Mouse (Mus musculus) heart, adult 11 months (tissue): Measurements from ENCODE around the gene Cdh22.

Source experiments
- DNase-seq: peaks from one replicate; pipeline ENCODE4 v3.0.0; 2022

Gene Cdh22

GRCm38 (mm10) chr2:165234613-165235291, at the start of gene Cdh22:
Gene Cdh22 (minus strand): TSS chr2:165234853.
- DNase-seq = peak; percentile 91

GRCm38 (mm10) chr2:165284377-165284776, 49.7 kb upstream of the Cdh22 start:
- no peak for DNase-seq

GRCm38 (mm10) chr2:165283644-165284043, 49.0 kb upstream of the Cdh22 start:
- no peak for DNase-seq

DNA sequence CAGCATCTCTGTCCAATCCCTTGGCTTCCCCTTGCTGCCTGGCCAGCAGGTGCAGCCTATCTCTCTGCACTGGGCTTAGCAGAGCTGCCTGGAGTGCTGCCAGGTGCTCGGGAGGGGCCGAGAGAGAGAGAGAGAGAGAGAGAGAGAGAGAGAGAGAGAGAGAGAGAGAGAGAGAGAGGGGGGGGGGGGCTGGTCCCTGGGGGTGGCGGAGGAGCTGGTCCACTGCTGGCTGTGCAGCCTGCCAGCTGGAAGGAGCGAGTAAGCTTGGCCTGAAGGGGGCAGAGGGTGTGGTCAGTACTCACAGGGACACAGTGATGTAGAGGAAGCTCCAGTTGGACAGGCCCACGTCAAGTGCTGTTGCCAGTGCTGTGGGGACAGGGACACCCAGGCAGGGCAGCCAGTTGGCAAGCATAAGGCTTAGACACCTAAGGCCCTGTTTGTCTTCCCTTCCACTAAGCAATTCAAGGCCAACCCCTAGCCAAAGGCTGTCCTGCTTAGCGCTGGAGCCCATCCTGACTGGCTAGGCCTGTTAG, 47.2 kb upstream of the Cdh22 start:
- peak; percentile 96 for DNase-seq

DNA sequence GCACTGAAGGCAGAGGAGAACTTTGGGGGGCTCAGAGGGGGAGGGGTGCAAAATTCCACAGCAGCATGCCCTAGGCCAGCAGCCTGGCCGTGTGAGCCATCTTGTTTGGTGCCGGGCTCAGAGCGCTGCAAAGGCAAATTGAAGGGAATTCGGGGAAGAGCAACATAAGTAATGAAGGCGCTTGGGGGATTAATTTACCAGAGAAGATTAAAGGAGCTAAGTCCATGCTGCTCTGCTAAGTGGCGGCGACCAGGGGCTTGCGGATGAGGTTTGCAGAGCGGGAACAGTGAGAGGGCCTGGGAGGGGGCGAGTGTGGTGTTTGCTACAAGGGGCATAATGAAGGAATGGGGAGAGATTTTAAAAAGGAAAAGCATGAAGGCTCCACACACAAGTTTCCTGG, 44.7 kb upstream of the Cdh22 start:
- no peak for DNase-seq

- no peak for DNase-seq
These were observed 42.6 kb upstream of the Cdh22 start for GRCm38 (mm10) chr2:165277188-165277740.

- DNase-seq = peak; percentile 93
These were observed 41.2 kb upstream of the Cdh22 start for GRCm38 (mm10) chr2:165275824-165276223.

- DNase-seq = no peak
These were observed 40.5 kb upstream of the Cdh22 start for GRCm38 (mm10) chr2:165275124-165275640.

GRCm38 (mm10) chr2:165273589-165273988, 38.9 kb upstream of the Cdh22 start:
- DNase-seq = no peak

GRCm38 (mm10) chr2:165271326-165271725, 36.7 kb upstream of the Cdh22 start:
- no peak for DNase-seq

DNA sequence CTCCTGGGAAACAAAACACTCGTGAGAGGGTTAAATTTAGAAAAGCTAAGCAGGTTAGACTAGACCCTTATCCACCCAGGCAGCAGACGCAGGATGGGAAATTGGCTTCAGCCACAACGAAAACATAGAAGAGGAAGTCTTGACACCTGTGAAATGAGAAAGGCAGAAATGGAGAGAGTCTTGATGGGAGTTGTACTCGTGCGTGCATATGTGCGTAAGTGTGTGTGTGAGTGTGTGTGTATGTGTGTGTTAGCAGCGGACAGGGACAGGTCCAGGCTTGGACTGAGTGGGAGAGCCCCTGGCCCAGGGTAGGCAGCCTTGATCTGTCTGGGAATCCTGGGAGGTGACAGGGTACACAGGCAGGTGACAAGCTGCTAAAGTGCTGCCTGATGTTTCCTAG, 36.2 kb upstream of the Cdh22 start:
- no peak for DNase-seq

DNA sequence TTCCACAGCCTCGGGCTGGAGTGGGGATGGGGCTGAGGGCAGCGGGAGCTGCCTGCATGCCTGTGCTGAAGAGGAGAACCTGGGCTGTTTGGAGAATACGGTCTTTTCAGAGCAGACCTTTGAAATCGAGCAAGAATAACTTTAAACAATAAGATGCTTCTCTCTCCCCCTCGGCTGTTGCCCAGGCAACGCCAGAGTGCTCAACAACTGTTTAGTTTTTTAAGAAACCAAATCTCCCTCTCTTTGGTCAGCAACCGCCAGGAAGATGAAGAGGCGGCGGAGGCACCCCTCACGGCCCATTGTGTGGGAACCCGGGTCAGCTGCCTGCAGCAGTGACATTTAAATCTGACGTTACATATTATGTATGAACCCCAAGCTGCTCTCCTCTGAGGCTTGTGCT, 32.1 kb upstream of the Cdh22 start:
- no peak for DNase-seq

- DNase-seq = peak; percentile 83
These were observed 29.2 kb upstream of the Cdh22 start for GRCm38 (mm10) chr2:165263861-165264260.

DNA sequence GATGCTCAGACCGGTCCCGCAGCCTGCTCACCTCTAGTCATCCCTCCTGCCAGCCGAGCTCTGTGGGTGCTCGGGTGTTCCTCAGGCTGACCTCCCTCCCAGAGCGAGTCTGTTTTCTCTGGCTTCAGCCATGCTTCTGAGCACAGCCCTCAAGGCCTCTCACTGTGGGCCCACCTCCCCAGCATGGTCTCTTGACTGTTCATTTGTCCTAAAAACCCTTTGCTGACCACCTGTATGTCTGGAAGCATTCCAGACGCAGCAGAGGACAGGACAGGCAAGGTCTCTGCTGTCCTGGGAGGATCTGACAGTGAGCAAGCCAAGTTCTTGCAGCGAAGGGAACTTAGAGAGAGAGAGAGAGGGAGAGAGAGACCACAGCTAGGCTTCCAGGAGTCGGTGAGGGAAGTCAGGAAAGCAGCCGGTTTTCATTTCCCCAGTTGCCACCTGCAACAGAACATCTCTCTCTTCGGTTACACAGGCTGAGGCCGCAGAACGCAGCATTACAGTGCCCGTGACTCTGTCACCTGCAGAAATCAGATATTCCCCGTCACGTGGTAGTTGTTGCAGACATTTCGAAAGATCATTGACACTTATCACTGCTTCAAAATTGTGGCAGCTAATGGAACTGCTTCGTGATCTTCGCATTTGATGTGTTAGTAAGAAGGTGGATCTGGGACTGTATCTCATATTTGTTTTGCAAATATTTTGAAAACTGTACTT, 27.8 kb upstream of the Cdh22 start:
- no peak for DNase-seq

DNA sequence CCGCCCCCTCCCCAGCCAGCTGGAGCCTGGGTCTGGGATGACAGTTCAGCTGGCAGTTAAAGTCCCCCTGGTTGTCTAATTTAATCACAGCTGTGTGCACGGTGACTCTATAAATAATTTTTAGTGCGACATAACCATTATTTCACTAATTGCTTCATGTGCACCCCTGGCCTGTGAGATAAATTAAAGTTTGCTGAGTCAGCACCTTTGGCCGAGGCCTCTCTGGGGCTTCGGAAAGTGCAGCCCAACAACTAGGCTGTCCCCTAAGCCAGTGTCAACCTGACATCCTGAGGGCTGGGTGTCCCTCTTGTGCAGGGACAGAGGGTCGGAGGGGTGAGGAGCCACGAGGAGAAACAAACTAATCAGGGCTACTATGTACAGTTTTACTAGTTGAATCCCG, 25.2 kb upstream of the Cdh22 start:
- no peak for DNase-seq

- no peak for DNase-seq
These were observed 23.7 kb upstream of the Cdh22 start for GRCm38 (mm10) chr2:165258321-165258720.

DNA sequence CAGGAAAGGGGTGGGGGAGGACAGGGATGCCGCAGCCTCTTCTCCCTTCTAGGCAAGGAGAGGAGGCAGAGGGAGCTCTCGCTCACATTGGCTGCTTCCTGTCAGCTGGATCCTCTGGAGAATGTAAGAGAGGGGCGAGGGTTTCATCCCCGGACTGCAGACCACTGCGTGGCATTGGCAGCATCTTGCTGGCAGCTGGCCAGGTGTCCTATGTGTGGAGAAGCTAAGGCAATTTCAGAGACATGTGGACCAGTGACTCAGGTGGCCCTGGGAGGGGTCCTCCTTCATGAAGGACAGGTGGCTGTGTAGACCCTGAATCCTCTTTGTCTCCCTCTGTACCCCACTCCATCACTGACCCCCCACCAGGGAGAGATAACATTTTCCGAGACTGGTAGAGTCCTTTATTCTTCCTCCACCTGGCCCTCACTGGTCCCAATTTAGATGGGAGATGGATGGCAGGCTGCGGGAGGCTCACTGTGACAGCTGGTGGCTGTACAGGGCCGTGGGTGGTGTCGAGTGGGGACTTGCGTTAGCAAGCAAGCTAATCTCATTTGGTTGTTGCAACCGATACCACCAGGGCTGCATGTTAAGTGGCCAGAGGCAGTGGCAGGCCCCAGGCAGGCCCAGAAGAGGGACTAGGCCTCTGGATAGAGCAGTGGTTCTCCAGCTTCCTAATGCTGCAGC, 22.6 kb upstream of the Cdh22 start:
- no peak for DNase-seq

DNA sequence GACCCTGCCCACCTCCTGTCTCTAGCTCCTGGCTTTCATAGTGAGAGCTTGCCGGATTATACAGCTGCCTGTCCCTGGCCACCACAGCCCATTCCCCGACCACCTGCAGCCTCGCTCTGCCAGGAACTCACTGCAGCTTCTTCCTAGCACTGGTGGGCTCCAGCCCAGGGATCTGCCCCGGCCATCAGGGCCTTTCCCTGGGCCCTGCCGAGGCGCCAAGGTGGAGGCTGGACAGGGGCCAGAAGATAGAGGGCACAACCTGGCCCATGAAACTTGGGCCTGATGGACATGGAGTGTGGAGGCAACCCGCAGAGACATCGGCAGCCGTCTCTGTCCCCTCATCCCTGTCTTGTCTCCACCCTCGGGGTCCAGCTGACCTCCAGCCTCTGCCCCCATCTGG, 21.6 kb upstream of the Cdh22 start:
- DNase-seq = no peak

DNA sequence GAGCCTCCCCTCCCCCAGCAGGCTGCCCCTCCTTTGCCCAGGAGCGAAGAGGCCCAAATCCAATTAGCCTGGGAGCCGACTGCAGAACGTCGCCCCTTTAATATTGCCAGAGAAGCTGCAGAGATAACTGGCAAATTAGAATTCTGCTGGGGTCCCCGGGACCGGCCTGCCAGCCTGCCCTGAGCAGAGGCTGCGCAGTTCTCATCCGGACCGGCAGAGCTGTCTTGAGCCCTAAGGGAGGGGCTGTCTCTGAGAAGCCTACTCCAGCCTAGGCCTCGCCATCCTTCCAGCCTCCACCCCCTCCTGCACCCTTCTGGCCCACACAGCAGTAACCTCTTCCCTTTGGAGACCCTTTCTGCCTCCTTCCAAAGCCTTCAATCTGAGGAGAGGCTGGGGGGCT, 19.2 kb upstream of the Cdh22 start:
- no peak for DNase-seq

- no peak for DNase-seq
These were observed 18.6 kb upstream of the Cdh22 start for GRCm38 (mm10) chr2:165253269-165253668.

GRCm38 (mm10) chr2:165252801-165253200, 18.1 kb upstream of the Cdh22 start:
- DNase-seq = no peak

DNA sequence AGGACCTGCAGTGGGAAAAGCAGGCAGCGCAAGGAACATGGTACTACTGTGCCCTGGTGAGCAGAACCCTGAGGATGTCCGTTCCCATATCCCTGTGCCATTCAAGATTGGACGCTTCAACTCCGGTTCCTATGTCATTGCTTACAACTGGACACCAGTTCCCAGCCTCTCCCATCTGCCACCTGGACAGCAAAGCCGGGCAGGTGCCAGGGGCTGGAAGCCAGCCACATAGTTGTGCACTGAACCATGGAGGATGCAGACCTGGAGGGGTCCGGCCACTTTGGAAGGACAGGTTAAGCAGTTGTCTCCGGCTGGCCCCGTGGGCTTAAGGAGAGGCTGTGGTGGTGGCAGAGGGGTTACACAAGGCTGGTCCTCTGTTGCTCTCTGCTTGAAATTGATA, 17.7 kb upstream of the Cdh22 start:
- DNase-seq = no peak

DNA sequence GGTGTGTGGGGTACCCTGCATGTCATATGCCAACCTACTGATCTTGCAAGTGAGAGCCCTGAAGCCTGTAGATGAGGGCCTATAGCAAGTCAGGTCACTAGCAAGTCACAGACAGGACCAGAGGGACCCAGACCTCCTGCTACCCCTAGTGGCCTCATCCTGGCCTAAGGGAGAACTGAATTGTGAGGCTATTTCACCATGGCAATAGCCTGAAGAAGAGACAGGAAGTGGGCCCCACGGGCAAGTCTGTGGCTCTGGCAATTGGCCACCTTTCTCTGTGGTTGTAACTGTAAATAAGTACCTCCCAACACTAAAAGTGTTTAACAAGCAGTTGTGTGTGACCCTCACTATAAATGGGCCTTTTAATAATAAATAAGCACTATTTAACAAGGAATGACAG, 16.2 kb upstream of the Cdh22 start:
- no peak for DNase-seq
